Mouse (Mus musculus): ENCODE data around the gene Olfr644. TPM values are rescaled to one million over a fixed set of nuclear protein-coding genes. Genes with fewer than 3 reads are reported as not detected.

Olfr644 gene
- polyA plus RNA-seq (2012; rRNA removed) = not detected in 2 replicates

DNA sequence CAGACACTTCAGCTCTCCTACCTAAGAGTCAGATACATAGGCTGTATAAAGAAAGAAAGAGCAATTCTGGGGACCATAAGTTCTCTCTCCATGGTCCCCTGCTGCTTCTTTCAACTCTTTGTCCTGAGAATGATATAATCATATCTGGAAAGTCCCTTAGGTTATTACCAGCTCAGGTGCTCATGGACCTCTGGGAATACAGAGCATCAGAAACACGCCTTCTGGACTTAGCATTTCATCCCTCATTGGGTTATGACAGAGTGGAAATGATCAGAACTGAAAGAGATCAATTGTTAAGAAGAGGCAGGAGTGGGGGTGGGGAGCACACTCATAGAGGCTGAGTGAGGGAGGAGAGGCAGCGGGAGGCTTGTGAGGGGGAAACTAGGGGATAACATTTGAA is at the start of gene Olfr644:
Gene Olfr644, minus strand, starts transcription at position 101 of the 400 bp plus-strand sequence.
- Histone ChIP-seq H3K27me3 (ENCODE audit: control insufficient read depth, insufficient read depth, low read length) (no peaks in the 10 kb centered on the region), H3K36me3 (ENCODE audit: control insufficient read depth, insufficient read depth, low read length) (no peaks in the 10 kb centered on the region), H3K4me3 (ENCODE audit: control insufficient read depth, insufficient read depth, low read length) (no peak within 1 kb of the TSS), H3K27ac (ENCODE audit: control insufficient read depth, insufficient read depth, low read length) (no peak within 1 kb of the TSS), H3K4me1 (replicated peaks; ENCODE audit: control insufficient read depth, insufficient read depth, low read length) (no peaks in the 10 kb centered on the region)
- TF ChIP-seq CTCF (IDR thresholded peaks at IDR 0.05; ENCODE audit: borderline replicate concordance, control insufficient read depth, extremely low read depth, insufficient read depth, low read length, poor library complexity) (no peak), POLR2A (IDR thresholded peaks at IDR 0.05; ENCODE audit: control insufficient read depth, extremely low read depth, insufficient read depth, low read length, poor library complexity) (no peak)
- DNase-seq = no peak
- WGBS = 93% methylated on average over 2 of the region's 2 CpGs

DNA sequence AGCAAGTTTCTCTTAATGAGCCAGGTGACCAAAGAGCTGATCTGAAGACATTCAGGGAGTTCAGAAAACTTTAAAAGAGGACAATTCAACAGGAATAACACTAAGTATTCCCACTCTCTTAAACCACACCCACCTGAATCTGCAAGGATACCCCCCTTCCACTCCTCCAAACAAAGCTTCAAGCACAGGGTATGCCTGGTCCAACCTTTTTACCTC is 33.0 kb upstream of the Olfr644 start, which contains the start of gene Olfr646:
Gene Olfr646, plus strand, starts transcription at position 117 of the 216 bp plus-strand sequence.
- Histone ChIP-seq H3K36me3 (ENCODE audit: control insufficient read depth, insufficient read depth, low read length) (no peaks in the 10 kb centered on the region), H3K4me1 (replicated peaks; ENCODE audit: control insufficient read depth, insufficient read depth, low read length) (no peaks in the 10 kb centered on the region), H3K27ac (ENCODE audit: control insufficient read depth, insufficient read depth, low read length) (no peak within 1 kb of the TSS), H3K4me3 (ENCODE audit: control insufficient read depth, insufficient read depth, low read length) (no peak within 1 kb of the TSS), H3K27me3 (ENCODE audit: control insufficient read depth, insufficient read depth, low read length) (no peaks in the 10 kb centered on the region)
- no peak for DNase-seq
- no peak for TF ChIP-seq POLR2A (IDR thresholded peaks at IDR 0.05; ENCODE audit: control insufficient read depth, extremely low read depth, insufficient read depth, low read length, poor library complexity)
- TF ChIP-seq CTCF (IDR thresholded peaks at IDR 0.05; ENCODE audit: borderline replicate concordance, control insufficient read depth, extremely low read depth, insufficient read depth, low read length, poor library complexity) = no peak

- no peak for TF ChIP-seq POLR2A (IDR thresholded peaks at IDR 0.05; ENCODE audit: control insufficient read depth, extremely low read depth, insufficient read depth, low read length, poor library complexity)
- no peak for TF ChIP-seq CTCF (IDR thresholded peaks at IDR 0.05; ENCODE audit: borderline replicate concordance, control insufficient read depth, extremely low read depth, insufficient read depth, low read length, poor library complexity)
- Histone ChIP-seq H3K36me3 (ENCODE audit: control insufficient read depth, insufficient read depth, low read length) (no peaks in the 10 kb centered on the region), H3K4me1 (replicated peaks; ENCODE audit: control insufficient read depth, insufficient read depth, low read length) (no peaks in the 10 kb centered on the region), H3K27ac (ENCODE audit: control insufficient read depth, insufficient read depth, low read length) (no peak overlapping the region), H3K4me3 (ENCODE audit: control insufficient read depth, insufficient read depth, low read length) (no peak overlapping the region), H3K27me3 (ENCODE audit: control insufficient read depth, insufficient read depth, low read length) (no peaks in the 10 kb centered on the region)
- DNase-seq = no peak
- WGBS = 16% methylated on average over 4 of the region's 4 CpGs
These were observed 32.5 kb upstream of the Olfr644 start for GRCm38 (mm10) chr7:104103913-104104756.

GRCm38 (mm10) chr7:104085365-104085764 is 13.7 kb upstream of the Olfr644 start, which contains the start of gene Olfr645:
Olfr645 (minus strand) TSS chr7:104085465.
- no peak for DNase-seq
- TF ChIP-seq POLR2A (IDR thresholded peaks at IDR 0.05; ENCODE audit: control insufficient read depth, extremely low read depth, insufficient read depth, low read length, poor library complexity) (no peak), CTCF (IDR thresholded peaks at IDR 0.05; ENCODE audit: borderline replicate concordance, control insufficient read depth, extremely low read depth, insufficient read depth, low read length, poor library complexity) (no peak)
- H3K4me1 ChIP-seq (replicated peaks; ENCODE audit: control insufficient read depth, insufficient read depth, low read length) = no peaks in the 10 kb centered on the region
- 92% methylated on average over 1 of the region's 1 CpGs for WGBS
- no peak within 1 kb of the TSS for H3K4me3 ChIP-seq (ENCODE audit: control insufficient read depth, insufficient read depth, low read length)
- no peaks in the 10 kb centered on the region for H3K27me3 ChIP-seq (ENCODE audit: control insufficient read depth, insufficient read depth, low read length)
- no peak within 1 kb of the TSS for H3K27ac ChIP-seq (ENCODE audit: control insufficient read depth, insufficient read depth, low read length)
- no peaks in the 10 kb centered on the region for H3K36me3 ChIP-seq (ENCODE audit: control insufficient read depth, insufficient read depth, low read length)

DNA sequence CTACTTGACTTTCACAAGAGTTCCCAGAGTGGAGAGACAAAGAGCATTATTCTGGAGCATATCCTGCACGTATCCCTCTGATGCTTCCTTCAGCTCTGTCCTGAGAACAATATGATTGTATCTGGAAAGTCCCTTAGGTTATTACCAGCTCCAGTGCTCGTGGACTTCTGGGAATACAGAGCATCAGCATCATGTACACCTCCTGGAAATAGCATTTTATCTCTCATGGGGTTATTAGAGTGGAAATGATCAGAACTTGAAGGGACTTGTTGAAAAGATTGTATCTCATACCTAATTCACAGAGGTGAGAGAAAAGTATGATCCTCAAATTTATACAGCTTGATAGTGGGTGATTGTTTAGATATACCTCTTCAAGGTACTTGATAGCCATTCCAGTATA is 10.3 kb downstream of the Olfr644 start, which contains the start of gene 4930516K23Rik:
Gene 4930516K23Rik, minus strand, starts transcription at position 101 of the 400 bp plus-strand sequence.
- WGBS = 78% methylated on average over 2 of the region's 2 CpGs
- no peak within 1 kb of the TSS for H3K27ac ChIP-seq (ENCODE audit: control insufficient read depth, insufficient read depth, low read length)
- no peak for DNase-seq
- TF ChIP-seq POLR2A (IDR thresholded peaks at IDR 0.05; ENCODE audit: control insufficient read depth, extremely low read depth, insufficient read depth, low read length, poor library complexity) (no peak), CTCF (IDR thresholded peaks at IDR 0.05; ENCODE audit: borderline replicate concordance, control insufficient read depth, extremely low read depth, insufficient read depth, low read length, poor library complexity) (no peak)
- no peaks in the 10 kb centered on the region for H3K36me3 ChIP-seq (ENCODE audit: control insufficient read depth, insufficient read depth, low read length)
- H3K4me3 ChIP-seq (ENCODE audit: control insufficient read depth, insufficient read depth, low read length) = no peak within 1 kb of the TSS
- no peaks in the 10 kb centered on the region for H3K27me3 ChIP-seq (ENCODE audit: control insufficient read depth, insufficient read depth, low read length)
- H3K4me1 ChIP-seq (replicated peaks; ENCODE audit: control insufficient read depth, insufficient read depth, low read length) = no peaks in the 10 kb centered on the region

DNA sequence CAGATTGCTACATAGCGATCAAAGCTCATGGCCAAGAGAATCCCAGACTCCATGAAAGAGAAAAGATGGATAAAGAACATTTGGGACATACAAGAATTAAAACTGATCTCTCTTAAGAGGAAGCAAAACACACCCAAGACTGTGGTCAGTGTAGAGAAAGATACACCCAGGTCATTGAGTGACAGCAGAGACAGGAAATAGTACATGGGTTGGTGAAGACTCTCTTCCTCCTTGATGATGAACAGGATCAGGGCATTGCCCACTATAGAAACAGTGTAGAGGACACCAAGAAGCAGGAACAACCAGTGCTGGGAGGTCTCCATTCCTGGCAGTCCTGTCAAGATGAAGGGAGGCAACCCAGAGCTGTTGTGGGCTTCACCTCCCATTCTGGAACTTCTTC is 12.5 kb downstream of the Olfr644 start:
- Histone ChIP-seq H3K27ac (ENCODE audit: control insufficient read depth, insufficient read depth, low read length) (no peak overlapping the region), H3K4me3 (ENCODE audit: control insufficient read depth, insufficient read depth, low read length) (no peak overlapping the region), H3K36me3 (ENCODE audit: control insufficient read depth, insufficient read depth, low read length) (no peaks in the 10 kb centered on the region), H3K4me1 (replicated peaks; ENCODE audit: control insufficient read depth, insufficient read depth, low read length) (no peaks in the 10 kb centered on the region), H3K27me3 (ENCODE audit: control insufficient read depth, insufficient read depth, low read length) (no peaks in the 10 kb centered on the region)
- WGBS = 100% methylated on average over 1 of the region's 1 CpGs
- no peak for DNase-seq
- TF ChIP-seq CTCF (IDR thresholded peaks at IDR 0.05; ENCODE audit: borderline replicate concordance, control insufficient read depth, extremely low read depth, insufficient read depth, low read length, poor library complexity) = no peak
- no peak for TF ChIP-seq POLR2A (IDR thresholded peaks at IDR 0.05; ENCODE audit: control insufficient read depth, extremely low read depth, insufficient read depth, low read length, poor library complexity)

Measured in thymus, adult 2 months (tissue).